Comparison of ENCODE assay signal across 24 mouse cellular contexts in genomic region chr11:49485973-49486372, GRCm38 (mm10). TPM values are rescaled to one million over a fixed set of nuclear protein-coding genes. Genes with fewer than 3 reads are reported as not detected.
"Had no signal": no experiment of that assay in that cellular context is flagged by ENCODE, and none has a peak within 500 bp of the region (broad histone marks: within the 10 kb centered on the region; RNA-seq: fewer than 3 reads in every experiment).

No protein-coding gene starts in this region.

- H3K36me3 ChIP-seq: limb, embryonic 13.5 days; liver, embryonic 15.5 days; midbrain, embryonic 12.5 days; neural tube, embryonic 13.5 days had no signal

- DNase-seq: kidney, postnatal 36 days; left cerebral cortex, postnatal 4 days; lung, adult 2 months; retina, postnatal 1 day; right cerebral cortex, postnatal 4 days; spleen, adult 18-20 months; thymus, adult 18-20 months; thymus, postnatal 14 days had no signal

- ATAC-seq: inflammation-experienced regulatory T-cells, adult 6 months; intestine, postnatal 0 days; lung, postnatal 0 days; midbrain, embryonic 16.5 days had no signal

- H3K9me3 ChIP-seq: limb, embryonic 13.5 days; liver, embryonic 15.5 days; megakaryocyte, embryonic 14.5 days; midbrain, embryonic 12.5 days; neural tube, embryonic 13.5 days had no signal

- H3K4me3 ChIP-seq: limb, embryonic 13.5 days; liver, embryonic 15.5 days; megakaryocyte, embryonic 14.5 days; midbrain, embryonic 12.5 days; neural tube, embryonic 13.5 days had no signal

- H3K27me3 ChIP-seq: limb, embryonic 13.5 days; liver, embryonic 15.5 days; midbrain, embryonic 12.5 days; neural tube, embryonic 13.5 days had no signal

- H3K4me1 ChIP-seq: limb, embryonic 13.5 days; liver, embryonic 15.5 days; megakaryocyte, embryonic 14.5 days; midbrain, embryonic 12.5 days; neural tube, embryonic 13.5 days had no signal

- H3K4me2 ChIP-seq: limb, embryonic 13.5 days; liver, embryonic 15.5 days; midbrain, embryonic 12.5 days; neural tube, embryonic 13.5 days had no signal

- H3K27ac ChIP-seq: limb, embryonic 13.5 days; liver, embryonic 15.5 days; macrophage; midbrain, embryonic 12.5 days; neural tube, embryonic 13.5 days had no signal

- H3K9ac ChIP-seq: limb, embryonic 13.5 days; liver, embryonic 15.5 days; midbrain, embryonic 12.5 days; neural tube, embryonic 13.5 days had no signal

RNA-seq across cellular contexts. Expression of gene Olfr1385, which starts 2.9 kb away (rescaled TPM):
- total RNA-seq: left cerebral cortex, adult 18-20 months; left cerebral cortex, postnatal 4 days; liver, adult 2 months had no signal
- polyA plus RNA-seq: intestine, postnatal 0 days; liver, adult 2 months; liver, embryonic 15.5 days; lung, adult 2 months; lung, postnatal 0 days; macrophage; midbrain, embryonic 12.5 days; midbrain, embryonic 16.5 days; neural tube, embryonic 13.5 days; stomach, embryonic 14.5 days had no signal

RNA-seq across cellular contexts. Expression of gene Olfr1384, which starts 20.6 kb away (rescaled TPM):
- total RNA-seq: layer of hippocampus, adult 8-10 months; layer of hippocampus, postnatal 14 days; left cerebral cortex, adult 18-20 months; left cerebral cortex, postnatal 10 days; left cerebral cortex, postnatal 4 days; liver, adult 2 months had no signal
- polyA plus RNA-seq: inflammation-experienced regulatory T-cells, adult 6 months; intestine, postnatal 0 days; limb, embryonic 13.5 days; liver, adult 2 months; liver, embryonic 15.5 days; lung, adult 2 months; lung, postnatal 0 days; macrophage; midbrain, embryonic 12.5 days; midbrain, embryonic 16.5 days; neural tube, embryonic 13.5 days; stomach, embryonic 14.5 days had no signal

RNA-seq across cellular contexts. Expression of gene Olfr1386, which starts 21.1 kb away (rescaled TPM):
- total RNA-seq: layer of hippocampus, adult 8-10 months; layer of hippocampus, postnatal 14 days; left cerebral cortex, adult 18-20 months; left cerebral cortex, postnatal 10 days; left cerebral cortex, postnatal 4 days; liver, adult 2 months had no signal
- polyA plus RNA-seq: inflammation-experienced regulatory T-cells, adult 6 months; intestine, postnatal 0 days; limb, embryonic 13.5 days; liver, adult 2 months; liver, embryonic 15.5 days; lung, adult 2 months; lung, postnatal 0 days; macrophage; midbrain, embryonic 12.5 days; midbrain, embryonic 16.5 days; neural tube, embryonic 13.5 days; stomach, embryonic 14.5 days had no signal

RNA-seq across cellular contexts. Expression of gene Olfr1387, which starts 30.8 kb away (rescaled TPM):
- total RNA-seq: layer of hippocampus, adult 8-10 months; layer of hippocampus, postnatal 14 days; left cerebral cortex, adult 18-20 months; left cerebral cortex, postnatal 10 days; left cerebral cortex, postnatal 4 days; liver, adult 2 months had no signal
- polyA plus RNA-seq: inflammation-experienced regulatory T-cells, adult 6 months; intestine, postnatal 0 days; limb, embryonic 13.5 days; liver, adult 2 months; liver, embryonic 15.5 days; lung, adult 2 months; lung, postnatal 0 days; macrophage; midbrain, embryonic 12.5 days; midbrain, embryonic 16.5 days; neural tube, embryonic 13.5 days; stomach, embryonic 14.5 days had no signal

RNA-seq across cellular contexts. Expression of gene Olfr1383, which starts 33.5 kb away (rescaled TPM):
- total RNA-seq: left cerebral cortex, adult 18-20 months; liver, adult 2 months had no signal
- polyA plus RNA-seq: inflammation-experienced regulatory T-cells, adult 6 months; intestine, postnatal 0 days; limb, embryonic 13.5 days; liver, adult 2 months; liver, embryonic 15.5 days; lung, adult 2 months; lung, postnatal 0 days; macrophage; midbrain, embryonic 12.5 days; midbrain, embryonic 16.5 days; neural tube, embryonic 13.5 days; stomach, embryonic 14.5 days had no signal
